Mouse (Mus musculus): ENCODE data around the gene Borcs6.

The Borcs6 gene

GRCm38 (mm10) chr11:69100639-69101360 lies 41.3 kb downstream of the Borcs6 start:
- no peak for DNase-seq (ENCODE audit: extremely low read depth, low read depth, low spot score)

- DNase-seq (ENCODE audit: extremely low read depth, low read depth, low spot score): no peak
Observed at GRCm38 (mm10) chr11:69101604-69102402, 42.3 kb downstream of the Borcs6 start.

DNA sequence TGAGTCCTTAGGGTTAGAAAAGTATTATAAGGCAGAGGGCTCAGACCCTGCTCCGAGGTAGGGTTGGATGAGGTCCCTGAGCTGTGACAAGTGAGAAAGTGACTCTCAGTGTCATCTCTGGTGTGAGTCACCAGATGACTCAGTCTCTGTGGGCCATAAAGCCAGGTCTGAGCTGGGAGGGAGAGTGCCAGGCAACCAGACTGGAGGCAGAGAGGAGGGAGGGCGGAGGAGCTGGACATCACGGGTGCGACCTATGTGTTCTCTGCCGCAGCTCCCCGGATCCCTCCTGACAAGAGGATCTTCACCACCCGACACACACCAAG lies 42.8 kb downstream of the Borcs6 start:
- no peak for DNase-seq (ENCODE audit: extremely low read depth, low read depth, low spot score)

GRCm38 (mm10) chr11:69103121-69103520 lies 43.6 kb downstream of the Borcs6 start:
- DNase-seq (ENCODE audit: extremely low read depth, low read depth, low spot score): no peak

DNA sequence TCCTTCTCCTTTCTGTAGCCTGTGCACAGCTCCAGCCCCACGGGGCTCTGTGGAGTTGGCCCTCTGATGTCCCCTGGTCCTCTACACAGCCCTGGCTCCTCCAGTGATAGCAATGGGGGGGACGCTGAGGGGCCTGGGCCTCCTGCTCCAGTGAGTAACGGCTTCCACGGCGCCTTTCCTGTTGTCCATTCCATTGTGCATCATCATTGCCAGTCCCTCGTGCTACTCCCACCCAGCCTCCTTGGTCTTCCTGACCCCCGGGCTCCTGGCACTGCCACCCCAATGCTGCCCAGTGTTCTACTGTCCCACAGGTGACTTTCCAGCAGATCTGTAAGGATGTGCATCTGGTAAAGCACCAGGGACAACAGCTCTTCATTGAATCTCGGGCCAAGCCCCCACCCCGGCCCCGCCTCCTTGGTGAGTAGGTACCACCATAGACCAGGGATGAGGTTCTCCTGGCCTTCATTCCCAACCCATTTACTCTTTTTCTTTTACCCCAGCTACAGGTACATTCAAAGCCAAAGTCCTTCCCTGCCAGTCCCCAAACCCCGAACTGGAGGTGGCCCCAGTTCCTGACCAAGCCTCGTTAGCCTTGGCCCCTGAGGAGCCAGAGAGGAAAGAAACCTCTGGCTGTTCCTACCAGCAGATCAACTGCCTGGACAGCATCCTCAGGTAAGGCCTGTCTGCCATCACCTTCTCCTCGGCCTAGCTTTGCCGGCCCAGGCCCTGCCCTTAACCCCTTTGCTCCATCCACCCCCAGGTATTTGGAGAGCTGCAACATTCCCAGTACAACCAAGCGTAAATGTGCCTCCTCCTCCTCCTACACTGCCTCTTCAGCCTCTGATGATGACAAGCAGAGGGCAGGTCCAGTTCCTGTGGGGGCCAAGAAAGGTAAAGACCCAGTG lies 44.3 kb downstream of the Borcs6 start:
- no peak for DNase-seq (ENCODE audit: extremely low read depth, low read depth, low spot score)

DNA sequence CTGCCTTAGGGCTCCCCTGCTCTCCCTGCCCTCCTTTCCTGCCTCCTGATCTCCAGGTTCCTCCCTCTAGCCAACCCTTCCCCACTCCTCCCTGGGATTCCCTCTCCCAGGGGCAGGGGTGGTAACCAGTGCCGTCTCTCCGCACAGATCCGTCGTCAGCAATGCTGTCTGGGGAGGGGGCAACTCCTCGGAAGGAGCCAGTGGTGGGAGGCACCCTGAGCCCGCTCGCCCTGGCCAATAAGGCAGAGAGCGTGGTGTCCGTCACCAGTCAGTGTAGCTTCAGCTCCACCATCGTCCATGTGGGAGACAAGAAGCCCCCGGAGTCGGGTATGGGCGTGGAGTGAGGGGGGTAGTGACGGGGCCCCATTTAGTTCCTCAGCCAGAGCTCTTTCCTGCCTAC lies 45.0 kb downstream of the Borcs6 start:
- no peak for DNase-seq (ENCODE audit: extremely low read depth, low read depth, low spot score)

DNA sequence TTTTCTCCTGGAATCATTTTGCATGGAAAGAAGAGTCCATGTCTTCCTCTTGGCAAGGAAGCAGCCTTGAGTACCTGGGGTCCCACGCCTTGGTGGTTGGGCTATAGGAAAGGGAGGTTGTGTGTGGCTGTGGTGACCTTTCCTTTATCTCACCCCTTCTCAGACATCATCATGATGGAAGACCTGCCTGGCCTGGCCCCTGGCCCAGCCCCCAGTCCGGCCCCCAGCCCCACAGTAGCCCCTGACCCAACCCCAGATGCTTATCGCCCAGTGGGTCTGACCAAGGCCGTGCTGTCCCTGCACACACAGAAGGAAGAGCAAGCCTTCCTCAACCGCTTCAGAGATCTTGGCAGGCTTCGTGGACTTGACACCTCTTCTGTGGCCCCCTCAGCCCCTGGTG lies 45.7 kb downstream of the Borcs6 start:
- no peak for DNase-seq (ENCODE audit: extremely low read depth, low read depth, low spot score)

DNA sequence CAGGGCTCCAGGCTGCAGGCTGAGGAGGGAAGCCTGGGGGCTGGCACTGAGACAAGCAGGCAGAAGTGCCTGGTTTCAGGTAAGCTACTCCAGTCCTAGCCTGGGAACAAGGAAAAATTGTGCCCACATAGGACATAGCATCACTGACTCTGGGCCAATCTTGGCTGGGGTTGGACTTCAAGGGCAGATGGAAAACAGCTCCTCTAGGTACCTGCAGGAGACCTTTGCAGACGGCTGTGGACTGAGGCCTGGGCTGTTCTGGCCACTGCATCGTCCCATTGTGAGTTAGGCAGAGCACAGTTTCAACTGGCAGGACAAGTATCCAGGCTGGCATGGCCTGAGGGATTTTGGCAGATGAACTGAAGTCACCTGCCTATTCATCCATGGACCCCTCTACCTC lies 46.3 kb downstream of the Borcs6 start:
- DNase-seq (ENCODE audit: extremely low read depth, low read depth, low spot score): no peak

DNA sequence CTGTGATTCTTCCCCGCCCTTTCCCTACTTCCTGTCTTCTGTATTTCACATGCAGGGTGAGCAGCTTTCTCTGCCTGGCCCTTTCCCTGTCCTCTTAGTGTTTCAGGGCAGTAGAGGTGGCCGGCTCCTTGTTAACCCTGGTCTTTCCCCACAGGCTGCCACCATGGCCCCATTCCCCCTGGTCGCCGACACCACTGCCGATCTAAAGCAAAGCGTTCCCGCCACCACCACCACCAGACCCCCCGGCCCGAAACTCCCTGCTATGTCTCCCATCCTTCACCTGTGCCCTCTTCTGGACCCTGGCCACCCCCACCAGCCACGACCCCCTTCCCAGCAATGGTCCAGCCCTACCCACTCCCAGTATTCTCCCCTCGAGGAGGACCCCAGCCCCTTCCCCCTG lies 46.8 kb downstream of the Borcs6 start:
- DNase-seq (ENCODE audit: extremely low read depth, low read depth, low spot score): no peak

DNA sequence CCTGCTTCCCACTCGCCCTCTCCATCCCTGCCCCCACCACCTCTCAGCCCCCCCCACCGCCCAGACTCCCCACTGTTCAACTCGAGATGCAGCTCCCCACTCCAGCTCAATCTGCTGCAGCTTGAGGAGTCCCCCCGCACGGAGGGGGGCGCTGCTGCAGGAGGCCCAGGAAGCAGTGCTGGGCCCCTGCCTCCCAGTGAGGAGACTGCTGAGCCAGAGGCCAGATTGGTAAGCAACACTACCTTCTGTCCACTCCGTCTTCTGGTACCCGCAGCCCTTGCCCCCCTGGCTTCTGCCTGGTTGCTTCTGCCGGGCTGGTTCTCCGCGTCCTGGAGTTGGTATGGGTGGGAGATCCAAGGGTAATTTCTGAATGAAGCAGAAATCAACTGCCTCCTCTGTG lies 47.3 kb downstream of the Borcs6 start:
- no peak for DNase-seq (ENCODE audit: extremely low read depth, low read depth, low spot score)

DNA sequence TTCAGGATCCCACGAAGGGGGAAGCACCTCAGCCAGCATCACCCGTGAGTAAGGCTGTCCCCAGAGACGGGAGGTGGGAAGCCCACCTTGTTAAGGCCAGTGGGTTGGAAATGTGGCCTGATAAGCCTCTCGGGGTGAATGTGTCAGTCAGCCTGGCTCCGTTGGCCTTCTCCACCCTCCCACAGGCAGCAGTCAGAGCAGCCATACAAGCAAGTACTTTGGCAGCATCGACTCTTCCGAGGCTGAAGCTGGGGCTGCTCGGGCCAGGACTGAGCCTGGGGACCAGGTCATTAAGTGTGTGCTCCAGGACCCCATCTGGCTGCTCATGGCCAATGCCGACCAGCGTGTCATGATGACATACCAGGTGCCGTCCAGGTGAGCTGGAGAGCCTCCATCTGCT lies 48.2 kb downstream of the Borcs6 start:
- DNase-seq (ENCODE audit: extremely low read depth, low read depth, low spot score): no peak

- DNase-seq (ENCODE audit: extremely low read depth, low read depth, low spot score): no peak
Observed at GRCm38 (mm10) chr11:69108223-69108622, 48.7 kb downstream of the Borcs6 start.

DNA sequence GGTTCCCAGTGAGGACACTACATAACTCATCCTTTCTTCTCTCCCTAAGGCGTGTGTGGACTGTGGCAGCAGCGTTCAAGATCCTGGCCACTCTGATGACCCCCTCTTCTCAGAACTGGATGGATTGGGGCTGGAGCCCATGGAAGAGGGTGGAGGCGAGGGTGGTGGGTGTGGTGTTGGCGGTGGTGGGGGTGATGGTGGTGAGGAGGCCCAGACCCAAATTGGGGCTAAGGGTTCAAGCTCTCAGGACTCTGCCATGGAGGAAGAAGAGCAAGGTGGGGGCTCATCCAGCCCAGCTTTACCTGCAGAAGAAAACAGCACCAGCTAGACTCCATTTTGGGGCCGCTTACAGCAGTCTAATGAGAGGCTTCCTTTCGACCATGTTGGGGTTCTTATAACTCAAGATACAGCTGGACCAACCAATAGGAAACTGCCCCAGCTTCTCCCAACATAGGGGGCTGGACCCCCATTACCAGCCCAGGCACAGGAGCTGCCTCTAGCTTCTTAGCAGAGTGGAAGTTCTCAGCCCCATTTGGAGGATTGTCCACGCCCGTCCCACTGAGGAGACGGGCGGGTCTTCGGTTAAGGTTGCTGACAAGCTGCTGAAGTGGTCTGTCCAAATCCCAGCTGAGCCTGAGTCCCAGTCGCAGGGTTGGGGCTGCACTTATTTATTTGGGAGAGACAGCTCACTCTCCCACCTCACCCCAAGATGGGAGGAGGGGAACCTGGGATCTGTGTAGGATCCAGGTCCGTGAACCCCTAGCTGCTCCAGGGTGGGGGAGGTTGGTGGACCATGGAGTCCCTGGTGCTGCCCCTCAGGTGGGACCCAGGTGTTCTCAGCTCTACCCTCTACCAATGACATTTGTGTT lies 49.7 kb downstream of the Borcs6 start:
- no peak for DNase-seq (ENCODE audit: extremely low read depth, low read depth, low spot score)

- no peak for DNase-seq (ENCODE audit: extremely low read depth, low read depth, low spot score)
Observed at GRCm38 (mm10) chr11:69110319-69111046, 51.0 kb downstream of the Borcs6 start.

Measured in fat pad, adult 2 months (tissue).